Mouse (Mus musculus) CD4-positive, CD25-positive, alpha-beta regulatory T cell, adult 9 weeks (primary cell): Measurements from ENCODE around the gene Ccdc78. TPM values are rescaled to one million over a fixed set of nuclear protein-coding genes. Genes with fewer than 3 reads are reported as not detected.

Source experiments
- polyA plus RNA-seq: library from polyadenylated mRNA; unstranded; fragments of 100-300 nt; shearing (Covaris generic); gene quantifications from one replicate; pipeline ENCODE4 v1.2.1, GENCODE M21; 2017

Gene Ccdc78
- 0.52 TPM for polyA plus RNA-seq

DNA sequence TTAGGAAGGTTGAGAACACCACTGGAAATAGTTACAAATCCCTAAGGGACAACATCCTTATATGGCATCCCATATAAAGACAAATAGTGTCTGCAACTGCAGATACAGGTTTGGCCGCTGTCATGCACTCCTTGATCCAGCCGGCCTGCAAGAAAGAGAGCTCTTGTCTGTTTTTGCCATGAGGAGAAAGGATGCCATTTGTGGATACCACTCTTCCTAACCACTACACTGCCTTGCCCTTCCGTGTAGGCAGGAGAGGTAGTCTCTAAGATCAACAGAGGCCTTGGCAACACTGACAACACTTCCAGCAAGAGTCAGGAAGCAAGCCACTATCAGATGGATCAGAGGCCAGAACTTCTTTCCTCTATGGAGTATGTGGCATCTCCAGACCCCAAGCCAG lies at the start of gene Ccdc78:
Ccdc78 (plus strand) TSS at position 301 of the 400 bp plus-strand sequence.

GRCm38 (mm10) chr17:25754241-25754640 lies 32.1 kb upstream of the Ccdc78 start, which contains the start of gene Msln:
TSS of gene Msln (minus strand) at chr17:25754378.

DNA sequence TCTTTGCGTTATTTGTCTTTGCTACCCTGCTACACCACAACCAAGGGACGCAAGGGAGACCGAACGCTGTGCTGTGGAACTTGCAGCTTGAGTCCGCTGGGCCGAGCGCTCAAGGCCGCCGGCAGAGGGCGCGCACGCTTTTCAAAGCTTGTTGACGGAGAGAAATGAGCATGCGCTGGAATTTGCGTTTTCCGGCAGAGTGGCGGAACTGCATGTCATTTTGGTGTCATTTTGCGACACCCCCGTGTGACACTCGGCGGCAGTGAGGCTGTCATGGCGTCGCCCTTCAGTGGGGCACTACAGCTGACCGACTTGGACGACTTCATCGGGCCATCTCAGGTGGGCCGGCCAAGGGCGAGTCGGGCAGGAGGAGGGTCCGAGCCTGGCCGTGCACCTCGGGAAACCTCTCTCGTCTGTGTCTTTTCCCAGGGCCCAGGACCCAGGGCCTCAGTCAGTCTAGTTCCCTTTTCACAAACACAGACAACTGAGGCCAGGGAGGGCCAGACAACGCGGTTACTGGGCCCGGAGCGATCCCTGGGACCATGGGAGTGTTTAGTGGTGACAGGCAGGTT lies 12.7 kb upstream of the Ccdc78 start, which contains the start of gene Narfl:
Narfl (plus strand) TSS at position 228 of the 572 bp plus-strand sequence.

GRCm38 (mm10) chr17:25785281-25785745 lies 1.1 kb upstream of the Ccdc78 start, which contains the start of gene Haghl:
TSS of gene Haghl (minus strand) at chr17:25785673.

DNA sequence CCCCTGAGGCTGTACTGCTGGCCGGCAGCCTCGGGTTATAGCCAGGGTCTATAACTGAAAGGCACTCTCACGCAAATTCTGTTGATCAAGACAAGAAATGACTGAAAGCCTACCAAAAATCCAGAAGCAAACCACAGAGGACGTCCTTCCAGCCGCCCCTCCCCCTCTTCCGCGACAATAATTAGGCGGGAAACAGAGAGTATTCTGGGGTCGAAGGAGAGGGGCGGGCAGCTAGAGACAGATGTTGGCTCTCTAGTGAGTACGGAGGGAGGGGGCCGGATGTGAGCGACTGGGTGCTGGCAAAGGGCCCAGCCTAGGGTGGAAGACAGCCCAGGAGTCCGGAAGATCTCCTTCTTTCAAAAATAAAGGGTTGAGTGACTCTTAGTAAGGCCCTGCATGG lies 6.2 kb downstream of the Ccdc78 start, which contains the start of gene Fam173a:
Fam173a (minus strand) TSS at position 287 of the 400 bp plus-strand sequence.

GRCm38 (mm10) chr17:25795609-25796092 lies 9.3 kb downstream of the Ccdc78 start, which contains the start of gene AC134908.4:
TSS of gene AC134908.4 (minus strand) at chr17:25795659.

DNA sequence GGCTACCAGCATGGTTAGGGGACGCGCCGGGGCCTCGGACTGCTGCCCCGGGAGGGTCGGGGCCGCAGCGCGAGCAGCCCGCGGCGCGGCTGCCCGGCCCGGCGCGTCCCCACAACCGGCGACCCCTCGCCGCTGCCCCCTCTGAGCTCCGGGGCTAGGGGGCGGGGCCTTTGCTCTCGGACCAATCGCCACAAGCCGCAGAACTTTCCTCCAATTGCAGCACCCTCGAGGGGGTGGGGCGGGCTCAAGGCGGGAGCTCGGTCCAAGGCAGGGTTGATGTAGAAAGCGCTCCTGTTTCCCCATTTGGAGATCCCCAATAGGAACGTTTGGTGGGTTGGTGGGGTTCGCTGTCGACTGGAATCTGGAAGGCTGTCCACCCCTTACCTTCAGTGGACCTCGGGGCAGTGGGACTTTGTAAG lies 10.6 kb downstream of the Ccdc78 start, which contains the start of gene Metrn:
Metrn (minus strand) TSS at position 186 of the 419 bp plus-strand sequence.

GRCm38 (mm10) chr17:25808789-25809605 lies 22.6 kb downstream of the Ccdc78 start, which contains the start of gene Fbxl16:
TSS of gene Fbxl16 (plus strand) at chr17:25809085.

GRCm38 (mm10) chr17:25823452-25823851 lies 37.1 kb downstream of the Ccdc78 start, which contains the start of gene Wdr24:
TSS of gene Wdr24 (plus strand) at chr17:25823627.

DNA sequence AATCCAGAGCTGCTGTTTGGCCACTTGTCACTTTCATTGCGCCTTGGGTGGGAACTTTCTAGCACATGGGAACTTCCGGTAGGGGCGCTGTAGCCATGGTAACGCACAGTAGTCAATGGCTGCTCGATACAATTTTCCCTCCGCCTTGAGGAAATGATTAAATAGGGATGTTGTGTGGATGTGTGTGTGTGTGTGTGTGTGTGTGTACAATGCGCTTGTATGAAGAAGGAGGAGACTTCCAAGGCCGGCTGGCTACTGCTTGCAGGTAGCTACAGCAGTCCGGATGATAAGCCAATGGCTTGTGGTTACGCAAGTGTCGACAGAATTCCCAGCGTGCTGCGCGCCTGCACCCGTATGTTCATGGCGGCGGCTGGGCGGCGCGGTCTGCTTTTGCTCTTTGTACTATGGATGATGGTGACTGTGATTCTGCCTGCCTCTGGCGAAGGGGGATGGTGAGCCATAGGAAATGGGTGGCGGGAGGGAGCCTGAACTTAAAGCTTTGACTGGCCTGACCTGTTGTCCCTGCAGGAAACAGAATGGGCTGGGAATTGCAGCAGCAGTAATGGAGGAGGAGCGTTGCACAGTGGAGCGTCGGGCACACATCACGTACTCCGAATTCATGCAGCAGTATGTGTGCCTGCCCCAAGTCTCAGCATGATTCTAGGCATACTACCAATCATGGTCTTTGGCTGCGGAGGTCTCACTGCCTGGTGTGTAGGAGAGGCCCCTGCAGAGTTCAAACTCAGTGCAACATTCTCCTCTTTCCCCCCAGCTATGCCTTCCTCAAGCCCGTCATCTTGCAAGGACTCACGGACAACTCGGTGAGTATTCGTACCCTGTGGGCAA lies 42.6 kb downstream of the Ccdc78 start, which contains the start of gene Jmjd8:
Jmjd8 (plus strand) TSS at position 156 of the 846 bp plus-strand sequence.

DNA sequence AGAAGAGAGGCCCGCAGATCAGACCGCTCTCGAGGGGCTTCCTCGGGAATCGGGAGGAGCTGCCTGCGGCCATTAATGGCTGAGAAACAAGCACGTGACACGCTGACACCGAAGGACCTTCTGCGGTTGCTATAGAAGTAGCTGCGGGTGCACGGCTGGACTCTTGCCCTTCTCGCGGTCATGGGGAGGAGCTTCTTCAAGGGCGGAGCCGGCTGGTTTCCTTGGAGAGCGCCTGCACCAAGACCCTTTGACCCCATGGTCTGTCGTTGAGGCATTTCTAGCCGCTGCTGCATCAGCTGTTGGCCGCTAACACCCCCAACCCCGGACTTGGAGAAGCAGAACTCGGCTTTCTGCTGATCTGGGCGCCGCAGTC lies 46.9 kb downstream of the Ccdc78 start, which contains the start of gene Stub1:
Stub1 (minus strand) TSS at position 114 of the 373 bp plus-strand sequence.

DNA sequence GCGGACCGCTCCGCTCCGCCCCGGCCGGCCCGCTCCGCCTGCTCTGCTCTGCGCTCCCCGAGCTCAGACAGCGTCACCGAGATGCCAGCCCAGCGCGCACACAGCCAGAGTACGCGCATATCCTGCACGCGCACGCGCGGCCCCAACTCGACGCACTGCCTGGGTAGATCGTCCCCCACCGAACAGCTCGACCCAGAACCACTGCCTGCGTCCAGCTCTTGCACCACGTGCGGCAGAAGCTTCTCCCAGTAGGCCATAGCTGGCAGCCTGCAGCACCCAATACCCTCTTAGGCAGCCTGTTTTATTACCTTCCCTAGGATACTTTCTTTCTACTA lies 50.7 kb downstream of the Ccdc78 start, which contains the start of gene Rhbdl1:
Rhbdl1 (minus strand) TSS at position 220 of the 335 bp plus-strand sequence.

Other genes starting within 250 kb of the Ccdc78 start
- not detected for gene Sox8, start 215.9 kb upstream of the Ccdc78 start, polyA plus RNA-seq
- 29.4 TPM for gene Lmf1, start 207.5 kb upstream of the Ccdc78 start, polyA plus RNA-seq
- not detected for gene Gng13, start 69.4 kb upstream of the Ccdc78 start, polyA plus RNA-seq
- 5.8 TPM for gene Chtf18, start 59.2 kb upstream of the Ccdc78 start, polyA plus RNA-seq
- gene Rpusd1, start 58.9 kb upstream of the Ccdc78 start, polyA plus RNA-seq, result 20.1 TPM
- gene Mslnl, start 50.5 kb upstream of the Ccdc78 start, polyA plus RNA-seq, result not detected
- gene Msln, start 32.2 kb upstream of the Ccdc78 start, polyA plus RNA-seq, result not detected
- 29.9 TPM for gene Narfl, start 12.8 kb upstream of the Ccdc78 start, polyA plus RNA-seq
- 59.1 TPM for gene Haghl, start 907 bp upstream of the Ccdc78 start, polyA plus RNA-seq
- 259 TPM for gene Fam173a, start 6.3 kb downstream of the Ccdc78 start, polyA plus RNA-seq
- not detected for gene AC134908.4, start 9.1 kb downstream of the Ccdc78 start, polyA plus RNA-seq
- 7.7 TPM for gene Metrn, start 10.6 kb downstream of the Ccdc78 start, polyA plus RNA-seq
- not detected for gene Fbxl16, start 22.5 kb downstream of the Ccdc78 start, polyA plus RNA-seq
- 46.8 TPM for gene Wdr24, start 37.0 kb downstream of the Ccdc78 start, polyA plus RNA-seq
- gene Jmjd8, start 42.3 kb downstream of the Ccdc78 start, polyA plus RNA-seq, result 44.0 TPM
- gene Stub1, start 46.8 kb downstream of the Ccdc78 start, polyA plus RNA-seq, result 63.7 TPM
- 0.27 TPM for gene Rhbdl1, start 50.7 kb downstream of the Ccdc78 start, polyA plus RNA-seq
- 0.48 TPM for gene Gm20683, start 55.2 kb downstream of the Ccdc78 start, polyA plus RNA-seq
- 45.1 TPM for gene Rhot2, start 58.3 kb downstream of the Ccdc78 start, polyA plus RNA-seq
- 6.7 TPM for gene Wdr90, start 74.9 kb downstream of the Ccdc78 start, polyA plus RNA-seq
- 2.4 TPM for gene Mcrip2, start 82.2 kb downstream of the Ccdc78 start, polyA plus RNA-seq
- 112 TPM for gene Mettl26, start 88.5 kb downstream of the Ccdc78 start, polyA plus RNA-seq
- gene Wfikkn1, start 94.3 kb downstream of the Ccdc78 start, polyA plus RNA-seq, result 1.5 TPM
- gene Rab40c, start 133.1 kb downstream of the Ccdc78 start, polyA plus RNA-seq, result 5.6 TPM
- gene Pigq, start 158.4 kb downstream of the Ccdc78 start, polyA plus RNA-seq, result 63.9 TPM
- not detected for gene Nhlrc4, start 158.4 kb downstream of the Ccdc78 start, polyA plus RNA-seq
- gene A930017K11Rik, start 166.0 kb downstream of the Ccdc78 start, polyA plus RNA-seq, result not detected
- 14.6 TPM for gene Capn15, start 199.2 kb downstream of the Ccdc78 start, polyA plus RNA-seq